Mouse (Mus musculus) fibroblast of lung, adult 2 months (primary cell): ENCODE measurements around the gene Vmn2r49.
"Not testable (repeated sequence)": the region's sequence is repeated elsewhere in the genome, so short reads cannot be mapped to it uniquely, and the experiment has no call there.

Experiments used
- DNase-seq: peaks from one replicate; pipeline ENCODE4 v3.0.0-alpha.2; 2011; ENCODE audit warnings: low read depth

Vmn2r49 gene

GRCm38 (mm10) chr7:9992157-9992556 lies at the start of gene Vmn2r49:
TSS of gene Vmn2r49 (minus strand) at chr7:9992257.
- not testable (repeated sequence) for DNase-seq

- DNase-seq: not testable (repeated sequence)
Observed at GRCm38 (mm10) chr7:9953485-9953884, 38.6 kb downstream of the Vmn2r49 start, which contains the start of gene Vmn2r48. TSS of gene Vmn2r48 (minus strand) at chr7:9953585.
